Mouse (Mus musculus) midbrain, embryonic 16.5 days (tissue): ENCODE data around the gene Ddx17. TPM values are rescaled to one million over a fixed set of nuclear protein-coding genes. Genes with fewer than 3 reads are reported as not detected.

Experiments used
- ATAC-seq: fragments of 200-750 bp; cut with Nextera tagmentation; 2 replicates; pipeline ENCODE4 v1.8.0; 2017; ENCODE audit warnings: moderate TSS enrichment
- H3K27ac ChIP-seq: fragments of 300-500 bp; sonication (generic); 2 replicates; pipeline ENCODE4 v1.5.1; 2014; ENCODE audit warnings: mild to moderate bottlenecking, low read length, mixed read lengths
- H3K27me3 ChIP-seq: fragments of 300-500 bp; sonication (generic); 2 replicates; pipeline ENCODE4 v1.6.1; 2014; ENCODE audit warnings: low read depth, low read length, mixed read lengths; ENCODE audit not compliant: control insufficient read depth, insufficient read depth
- H3K36me3 ChIP-seq: fragments of 300-500 bp; sonication (generic); 2 replicates; pipeline ENCODE4 v1.6.1; 2014; ENCODE audit warnings: mild to moderate bottlenecking, low read length, moderate library complexity, mixed read lengths; ENCODE audit not compliant: control insufficient read depth, insufficient read depth
- H3K4me1 ChIP-seq: fragments of 300-500 bp; sonication (generic); 2 replicates; pipeline ENCODE4 v1.6.1; 2014; ENCODE audit warnings: mild to moderate bottlenecking, low read length, mixed read lengths; ENCODE audit not compliant: control insufficient read depth, insufficient read depth
- H3K4me2 ChIP-seq: fragments of 300-500 bp; sonication (generic); 2 replicates; pipeline ENCODE4 v1.6.1; 2014; ENCODE audit warnings: mild to moderate bottlenecking, low read length, mixed read lengths
- H3K4me3 ChIP-seq: fragments of 300-500 bp; sonication (generic); 2 replicates; pipeline ENCODE4 v1.5.1; 2014; ENCODE audit warnings: low read depth, mild to moderate bottlenecking, low read length, moderate library complexity, mixed read lengths
- H3K9ac ChIP-seq: fragments of 300-500 bp; sonication (generic); 2 replicates; pipeline ENCODE4 v1.6.1; 2014; ENCODE audit warnings: low read depth, low read length, mixed read lengths
- H3K9me3 ChIP-seq: fragments of 300-500 bp; sonication (generic); replicated peaks from 2 replicates; pipeline ENCODE4 v1.6.1; 2014; ENCODE audit warnings: mild to moderate bottlenecking, low read length, mixed read lengths; ENCODE audit not compliant: control insufficient read depth, poor library complexity, severe bottlenecking
- WGBS: fragments of 180-500 bp; shearing (Covaris S2); extraction: QIAGEN DNeasy Blood & Tissue Kit; methylation state at CpG from one replicate; pipeline ENCODE4 v1.1.7; 2014; 5-methylcytosine and 5-hydroxymethylcytosine counted together
- microRNA-seq: library from miRNA; unstranded; fragments of <30 nt; microRNA quantifications from one replicate; pipeline ENCODE4, GENCODE M21; 2017
- polyA plus RNA-seq: library from polyadenylated mRNA; unstranded; fragments of >200 nt; fragmentation: Nextera tagmentation; extraction: Ambion mirVana; gene quantifications from 2 replicates; pipeline ENCODE4 v1.2.1, GENCODE M21; 2015

Gene Ddx17
- polyA plus RNA-seq, 1 experiment from 2014 or later, result 49.8 TPM

- Histone ChIP-seq H3K4me2 (no peak overlapping the region), H3K4me3 (no peak overlapping the region), H3K27me3 (peaks cover 34% of the 10 kb centered on the region), H3K27ac (no peak overlapping the region), H3K36me3 (no peaks in the 10 kb centered on the region), H3K4me1 (peaks cover 5% of the 10 kb centered on the region; the same call in 1 of the 2 replicates), H3K9me3 (no peaks in the 10 kb centered on the region), H3K9ac (no peak overlapping the region)
- WGBS, result 65% methylated on average over 17 of the region's 17 CpGs
- no peak for ATAC-seq
Observed at GRCm38 (mm10) chr15:79500110-79500509, 46.4 kb downstream of the Ddx17 start.

GRCm38 (mm10) chr15:79493527-79493926 is 53.0 kb downstream of the Ddx17 start:
- H3K4me3 ChIP-seq, result no peak overlapping the region
- no peak overlapping the region for H3K9ac ChIP-seq
- H3K27ac ChIP-seq, result no peak overlapping the region
- WGBS, result 46% methylated on average over 18 of the region's 18 CpGs
- H3K36me3 ChIP-seq, result no peaks in the 10 kb centered on the region
- peaks cover 3% of the 10 kb centered on the region; the same call in 1 of the 2 replicates for H3K27me3 ChIP-seq
- peak overlapping the region; percentile 0; the same call in 1 of the 2 replicates for H3K4me2 ChIP-seq
- no peak for ATAC-seq
- no peaks in the 10 kb centered on the region for H3K4me1 ChIP-seq
- no peaks in the 10 kb centered on the region for H3K9me3 ChIP-seq

- Histone ChIP-seq H3K4me2 (no peak overlapping the region), H3K4me1 (no peaks in the 10 kb centered on the region), H3K4me3 (no peak overlapping the region), H3K27me3 (peaks cover 3% of the 10 kb centered on the region; the same call in 1 of the 2 replicates), H3K9me3 (no peaks in the 10 kb centered on the region), H3K36me3 (no peaks in the 10 kb centered on the region), H3K9ac (no peak overlapping the region), H3K27ac (no peak overlapping the region)
- 66% methylated on average over 11 of the region's 11 CpGs for WGBS
- no peak for ATAC-seq
Observed at GRCm38 (mm10) chr15:79489463-79489862, 57.1 kb downstream of the Ddx17 start.

GRCm38 (mm10) chr15:79481181-79481688 is 65.3 kb downstream of the Ddx17 start:
- no peaks in the 10 kb centered on the region for H3K4me1 ChIP-seq
- no peaks in the 10 kb centered on the region for H3K36me3 ChIP-seq
- no peak overlapping the region for H3K4me3 ChIP-seq
- H3K9me3 ChIP-seq, result no peaks in the 10 kb centered on the region
- H3K27me3 ChIP-seq, result no peaks in the 10 kb centered on the region
- H3K27ac ChIP-seq, result no peak overlapping the region
- WGBS, result 18% methylated on average over 15 of the region's 15 CpGs
- no peak overlapping the region for H3K9ac ChIP-seq
- H3K4me2 ChIP-seq, result no peak overlapping the region
- ATAC-seq, result no peak

Small RNA genes within 50 kb of the gene (microRNA-seq; reads per million reads assigned to microRNA genes)
- gene Gm27903, result not detected

Other genes with a start within 250 kb of the Ddx17 start
- 29.8 and 35.3 TPM in 2 replicates for gene Pla2g6, start 218.4 kb downstream of the Ddx17 start, polyA plus RNA-seq
- gene Maff, start 200.1 kb downstream of the Ddx17 start, polyA plus RNA-seq, result 0.85 and 0.86 TPM in 2 replicates
- 42.5 and 43.2 TPM in 2 replicates for gene Tmem184b, start 143.2 kb downstream of the Ddx17 start, polyA plus RNA-seq
- gene Csnk1e, start 91.2 kb downstream of the Ddx17 start, polyA plus RNA-seq, result 193 and 218 TPM in 2 replicates
- gene Kcnj4, start 41.5 kb downstream of the Ddx17 start, polyA plus RNA-seq, result not detected in 2 replicates
- gene Kdelr3, start 30.3 kb downstream of the Ddx17 start, polyA plus RNA-seq, result 7.5 and 9.3 TPM in 2 replicates
- gene Dmc1, start 58.4 kb upstream of the Ddx17 start, polyA plus RNA-seq, result 0.51 and 0.77 TPM in 2 replicates
- 4.0 and 5.1 TPM in 2 replicates for gene Fam227a, start 112.2 kb upstream of the Ddx17 start, polyA plus RNA-seq
- 101 and 105 TPM in 2 replicates for gene Cby1, start 112.5 kb upstream of the Ddx17 start, polyA plus RNA-seq
- gene Tomm22, start 124.1 kb upstream of the Ddx17 start, polyA plus RNA-seq, result 233 and 237 TPM in 2 replicates
- gene Josd1, start 141.2 kb upstream of the Ddx17 start, polyA plus RNA-seq, result 20.6 and 21.3 TPM in 2 replicates
- 51.4 and 53.6 TPM in 2 replicates for gene Gtpbp1, start 144.1 kb upstream of the Ddx17 start, polyA plus RNA-seq
- gene Sun2, start 195.8 kb upstream of the Ddx17 start, polyA plus RNA-seq, result 5.7 and 6.0 TPM in 2 replicates
- 69.0 and 76.5 TPM in 2 replicates for gene Dnal4, start 231.1 kb upstream of the Ddx17 start, polyA plus RNA-seq